Mouse (Mus musculus): ENCODE data around the gene Nrp1. TPM values are rescaled to one million over a fixed set of nuclear protein-coding genes. Genes with fewer than 3 reads are reported as not detected.

Gene Nrp1
- polyA plus RNA-seq, 1 experiment from 2014 or later: 158 TPM

GRCm38 (mm10) chr8:128362940-128363595 lies 4.7 kb downstream of the Nrp1 start:
- WGBS: 7% methylated on average over 11 of the region's 11 CpGs
- no peaks in the 10 kb centered on the region for H3K4me1 ChIP-seq (ENCODE audit: insufficient read depth, low read depth, low read length)
- peak overlapping the region; percentile 82 for H3K4me3 ChIP-seq (ENCODE audit: low read depth, low read length)
- peak overlapping the region; percentile 86 for H3K4me2 ChIP-seq (replicated peaks; ENCODE audit: low read depth, low read length)
- no peaks in the 10 kb centered on the region for H3K36me3 ChIP-seq (ENCODE audit: insufficient read depth, low read length)
- ATAC-seq (peak; percentile 31; the same call in 1 of the 2 replicates), DNase-seq (ENCODE audit: low spot score) (peak; percentile 92)
- H3K27ac ChIP-seq (ENCODE audit: low read length): no peak overlapping the region
- no peaks in the 10 kb centered on the region for H3K9me3 ChIP-seq (ENCODE audit: low read length)
- peak; percentile 97 for TF ChIP-seq CTCF (IDR thresholded peaks at IDR 0.05)
- no peak for TF ChIP-seq EP300 (IDR thresholded peaks at IDR 0.05)
- no peak overlapping the region for H3K9ac ChIP-seq (replicated peaks; ENCODE audit: low read depth)
- no peaks in the 10 kb centered on the region for H3K27me3 ChIP-seq (replicated peaks; ENCODE audit: insufficient read depth, low read length)

DNA sequence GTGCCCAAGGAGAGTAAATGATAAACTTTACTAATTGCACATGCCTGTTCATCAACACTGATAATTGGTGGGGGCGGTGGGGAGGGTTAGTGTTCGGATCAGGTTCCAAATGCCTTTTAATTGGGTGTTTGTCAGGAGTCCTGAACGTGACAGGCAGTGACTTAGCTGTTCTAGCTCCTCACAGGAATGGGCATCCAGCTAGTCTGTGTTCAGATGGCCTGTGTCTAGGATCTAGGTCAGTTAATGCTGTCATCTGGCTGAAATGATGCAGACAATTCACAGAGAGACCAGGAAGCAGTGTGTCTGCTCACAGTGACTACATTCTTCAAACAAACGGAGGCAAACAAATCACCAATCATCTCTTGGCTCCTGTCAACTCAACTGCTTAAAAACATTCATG lies 12.1 kb downstream of the Nrp1 start:
- Histone ChIP-seq H3K4me3 (ENCODE audit: low read depth, low read length) (no peak overlapping the region), H3K27me3 (replicated peaks; ENCODE audit: insufficient read depth, low read length) (no peaks in the 10 kb centered on the region), H3K9ac (replicated peaks; ENCODE audit: low read depth) (no peak overlapping the region), H3K9me3 (ENCODE audit: low read length) (no peaks in the 10 kb centered on the region), H3K4me1 (ENCODE audit: insufficient read depth, low read depth, low read length) (no peaks in the 10 kb centered on the region), H3K36me3 (ENCODE audit: insufficient read depth, low read length) (0 out of 2 replicates have a peak, but pooled peaks cover 6% of the 10 kb centered on the region), H3K4me2 (replicated peaks; ENCODE audit: low read depth, low read length) (no peak overlapping the region), H3K27ac (ENCODE audit: low read length) (no peak overlapping the region)
- WGBS: 58% methylated on average over 4 of the region's 4 CpGs
- no peak for TF ChIP-seq EP300 (IDR thresholded peaks at IDR 0.05)
- ATAC-seq (no peak; the same call in 1 of the 2 replicates), DNase-seq (ENCODE audit: low spot score) (no peak)

DNA sequence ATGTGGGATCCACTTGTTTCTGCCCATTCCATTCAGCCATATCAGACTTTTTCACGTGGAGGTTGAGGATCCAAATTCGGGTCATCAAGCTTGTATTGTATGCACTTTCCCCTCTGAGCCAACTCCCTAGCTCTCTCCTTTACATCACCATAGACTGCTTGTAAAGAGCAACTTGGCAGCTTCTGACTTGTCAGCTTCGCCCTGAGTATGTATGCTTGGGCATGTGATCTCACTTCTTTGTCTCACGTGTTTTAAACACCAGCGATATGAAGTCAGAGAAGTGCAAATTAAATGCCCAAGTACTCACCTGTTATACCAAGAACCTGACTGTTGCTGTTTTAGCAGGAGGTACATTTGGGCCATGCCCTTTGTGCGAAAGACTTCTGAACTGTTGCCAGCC lies 12.6 kb downstream of the Nrp1 start:
- Histone ChIP-seq H3K9me3 (ENCODE audit: low read length) (no peaks in the 10 kb centered on the region), H3K4me2 (replicated peaks; ENCODE audit: low read depth, low read length) (no peak overlapping the region), H3K27me3 (replicated peaks; ENCODE audit: insufficient read depth, low read length) (no peaks in the 10 kb centered on the region), H3K4me3 (ENCODE audit: low read depth, low read length) (no peak overlapping the region), H3K36me3 (ENCODE audit: insufficient read depth, low read length) (0 out of 2 replicates have a peak, but pooled peaks cover 6% of the 10 kb centered on the region), H3K4me1 (ENCODE audit: insufficient read depth, low read depth, low read length) (no peaks in the 10 kb centered on the region), H3K9ac (replicated peaks; ENCODE audit: low read depth) (no peak overlapping the region), H3K27ac (ENCODE audit: low read length) (no peak overlapping the region)
- WGBS: 62% methylated on average over 6 of the region's 6 CpGs
- DNase-seq (ENCODE audit: low spot score) (no peak), ATAC-seq (no peak)
- TF ChIP-seq CTCF (IDR thresholded peaks at IDR 0.05): no peak
- no peak for TF ChIP-seq EP300 (IDR thresholded peaks at IDR 0.05)

- Histone ChIP-seq H3K27ac (ENCODE audit: low read length) (no peak overlapping the region), H3K36me3 (ENCODE audit: insufficient read depth, low read length) (0 out of 2 replicates have a peak, but pooled peaks cover 6% of the 10 kb centered on the region), H3K4me1 (ENCODE audit: insufficient read depth, low read depth, low read length) (no peaks in the 10 kb centered on the region), H3K9me3 (ENCODE audit: low read length) (no peaks in the 10 kb centered on the region), H3K27me3 (replicated peaks; ENCODE audit: insufficient read depth, low read length) (no peaks in the 10 kb centered on the region), H3K9ac (replicated peaks; ENCODE audit: low read depth) (no peak overlapping the region), H3K4me2 (replicated peaks; ENCODE audit: low read depth, low read length) (no peak overlapping the region), H3K4me3 (ENCODE audit: low read depth, low read length) (no peak overlapping the region)
- no peak for TF ChIP-seq EP300 (IDR thresholded peaks at IDR 0.05)
- no peak for TF ChIP-seq CTCF (IDR thresholded peaks at IDR 0.05)
- 61% methylated on average over 3 of the region's 3 CpGs for WGBS
- ATAC-seq: no peak
- no peak for DNase-seq (ENCODE audit: low spot score)
These were observed 13.4 kb downstream of the Nrp1 start for GRCm38 (mm10) chr8:128371789-128372188.

DNA sequence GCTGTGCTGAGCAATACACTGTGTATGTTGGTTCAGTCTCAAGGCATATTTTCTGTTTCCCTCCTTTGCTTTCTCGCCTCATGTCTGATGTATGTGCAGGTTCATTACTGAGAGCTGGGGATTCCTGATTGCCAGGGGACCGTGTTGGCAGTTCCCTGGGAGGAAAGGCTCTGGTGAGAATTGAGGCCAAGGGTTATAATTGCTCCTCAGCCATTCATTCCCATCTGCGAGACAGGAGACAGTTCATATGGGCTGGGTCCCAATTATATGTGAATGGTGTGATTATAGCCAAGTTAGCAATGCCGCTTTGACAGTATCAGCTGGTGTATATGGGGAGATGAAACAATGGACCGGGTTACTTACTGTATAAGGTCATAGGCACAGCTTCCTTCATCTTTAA lies 14.3 kb downstream of the Nrp1 start:
- DNase-seq (ENCODE audit: low spot score): no peak
- no peak for TF ChIP-seq CTCF (IDR thresholded peaks at IDR 0.05)
- no peak for TF ChIP-seq EP300 (IDR thresholded peaks at IDR 0.05)
- no peak for ATAC-seq
- H3K4me1 ChIP-seq (ENCODE audit: insufficient read depth, low read depth, low read length): no peaks in the 10 kb centered on the region
- H3K9ac ChIP-seq (replicated peaks; ENCODE audit: low read depth): no peak overlapping the region
- WGBS: 68% methylated on average over 5 of the region's 5 CpGs
- H3K4me2 ChIP-seq (replicated peaks; ENCODE audit: low read depth, low read length): no peak overlapping the region
- H3K27ac ChIP-seq (ENCODE audit: low read length): no peak overlapping the region
- H3K9me3 ChIP-seq (ENCODE audit: low read length): no peaks in the 10 kb centered on the region
- 0 out of 2 replicates have a peak, but pooled peaks cover 6% of the 10 kb centered on the region for H3K36me3 ChIP-seq (ENCODE audit: insufficient read depth, low read length)
- H3K27me3 ChIP-seq (replicated peaks; ENCODE audit: insufficient read depth, low read length): no peaks in the 10 kb centered on the region
- H3K4me3 ChIP-seq (ENCODE audit: low read depth, low read length): no peak overlapping the region

- TF ChIP-seq CTCF (IDR thresholded peaks at IDR 0.05) (no peak), EP300 (IDR thresholded peaks at IDR 0.05) (peak; percentile 80)
- no peak overlapping the region for H3K9ac ChIP-seq (replicated peaks; ENCODE audit: low read depth)
- no peak overlapping the region for H3K4me3 ChIP-seq (ENCODE audit: low read depth, low read length)
- H3K27ac ChIP-seq (ENCODE audit: low read length): no peak overlapping the region
- peak; percentile 23; the same call in 1 of the 2 replicates for ATAC-seq
- H3K9me3 ChIP-seq (ENCODE audit: low read length): no peaks in the 10 kb centered on the region
- DNase-seq (ENCODE audit: low spot score): no peak
- H3K4me2 ChIP-seq (replicated peaks; ENCODE audit: low read depth, low read length): no peak overlapping the region
- 0 out of 2 replicates have a peak, but pooled peaks cover 6% of the 10 kb centered on the region for H3K36me3 ChIP-seq (ENCODE audit: insufficient read depth, low read length)
- no peaks in the 10 kb centered on the region for H3K27me3 ChIP-seq (replicated peaks; ENCODE audit: insufficient read depth, low read length)
- peaks cover 3% of the 10 kb centered on the region; the same call in 1 of the 2 replicates for H3K4me1 ChIP-seq (ENCODE audit: insufficient read depth, low read depth, low read length)
- 63% methylated on average over 6 of the region's 6 CpGs for WGBS
These were observed 15.0 kb downstream of the Nrp1 start for GRCm38 (mm10) chr8:128373418-128373817.
